Mouse (Mus musculus) kidney, adult 2 months (tissue): Measurements from ENCODE around the gene Fcgbp.

Experiments
- CTCF ChIP-seq: fragments of 200-500 bp; conservative IDR thresholded peaks from 2 replicates; pipeline ENCODE4 v1.5.1; 2011; ENCODE audit warnings: low read depth, mild to moderate bottlenecking, control low read depth, low read length, moderate library complexity, mixed read lengths; ENCODE audit not compliant: insufficient read depth, insufficient read length
- POLR2A ChIP-seq: fragments of 200-500 bp; IDR thresholded peaks from one replicate; pipeline ENCODE4 v1.6.1; 2011; ENCODE audit warnings: low read depth, low read length, control low read depth

DNA sequence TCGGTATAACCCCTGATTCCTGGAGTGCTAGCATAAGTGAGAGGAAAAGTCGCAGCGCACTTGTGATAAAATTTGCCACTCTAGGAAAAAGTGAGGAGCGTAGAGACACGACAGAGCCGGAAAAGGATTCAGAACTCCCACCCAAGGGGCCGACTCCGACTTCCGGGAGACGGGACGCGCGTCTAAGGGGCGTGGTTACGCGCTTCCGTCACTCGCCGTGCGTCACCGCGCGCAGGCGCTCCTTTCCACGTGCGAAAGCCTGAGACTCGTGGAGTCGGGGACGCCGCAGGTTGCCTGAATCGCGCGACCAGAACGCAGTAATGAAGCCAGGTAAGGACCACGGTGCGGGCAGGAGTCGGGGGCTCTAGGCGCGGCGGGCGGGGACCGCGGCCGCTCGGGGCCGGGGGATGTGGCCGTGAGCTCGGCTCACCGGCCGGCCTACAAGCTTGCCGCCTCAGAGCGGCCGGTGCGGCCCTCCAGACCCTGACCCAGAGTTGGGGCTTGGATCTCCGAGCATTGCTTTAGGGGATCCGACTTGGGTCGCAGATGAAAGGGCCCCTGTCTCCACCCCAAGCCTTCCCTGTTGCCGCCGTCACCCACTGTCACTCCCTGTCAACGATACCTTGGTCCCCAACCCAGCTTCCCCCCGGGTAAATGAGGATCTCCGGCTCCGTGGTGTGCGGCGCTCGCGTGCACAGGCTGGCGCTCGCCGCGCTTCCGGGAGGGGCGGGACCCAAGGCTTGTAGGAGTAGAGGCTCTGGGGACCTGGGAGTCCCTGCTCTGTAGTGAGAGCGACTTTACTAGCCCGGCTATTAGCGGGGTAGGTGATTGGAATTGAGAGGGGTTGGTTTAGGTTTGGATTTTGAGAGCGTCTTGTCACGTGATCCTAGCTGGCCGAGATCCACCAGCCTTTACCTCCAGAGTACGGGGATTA lies 98.7 kb downstream of the Fcgbp start, which contains the start of gene Fbl:
- TF ChIP-seq CTCF, result no peak
- peak; percentile 31 for TF ChIP-seq POLR2A
